Mouse (Mus musculus) cerebellum, adult 18-20 months (tissue): Measurements from ENCODE around the gene Ccni.
A peak's percentile ranks its signal among the peaks of the same experiment; 100 is the strongest.

ENCODE experiments used
- DNase-seq, 2 experiments: peaks; one replicate each; pipeline ENCODE4 v3.0.0; 2021

Ccni gene

DNA sequence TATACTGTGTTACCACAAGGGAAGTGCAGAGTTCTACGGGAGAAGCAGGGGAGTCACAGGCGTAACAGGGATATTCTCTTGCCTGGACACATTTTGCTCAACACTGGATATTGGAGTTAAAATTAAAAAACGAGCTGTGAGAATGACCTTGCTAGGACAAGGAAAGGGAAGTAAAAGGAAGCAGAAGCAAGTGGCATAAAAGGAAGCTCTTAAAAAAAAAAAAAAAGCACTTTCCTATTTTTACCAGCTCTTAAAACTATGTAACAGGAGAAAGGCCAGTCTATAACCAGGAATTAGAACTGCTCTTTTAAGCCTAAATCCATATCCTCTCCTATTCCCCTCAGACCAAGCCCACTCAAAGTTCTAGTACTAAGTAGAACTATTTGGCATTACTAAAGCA lies 8.1 kb downstream of the Ccni start:
- no peak for DNase-seq

DNA sequence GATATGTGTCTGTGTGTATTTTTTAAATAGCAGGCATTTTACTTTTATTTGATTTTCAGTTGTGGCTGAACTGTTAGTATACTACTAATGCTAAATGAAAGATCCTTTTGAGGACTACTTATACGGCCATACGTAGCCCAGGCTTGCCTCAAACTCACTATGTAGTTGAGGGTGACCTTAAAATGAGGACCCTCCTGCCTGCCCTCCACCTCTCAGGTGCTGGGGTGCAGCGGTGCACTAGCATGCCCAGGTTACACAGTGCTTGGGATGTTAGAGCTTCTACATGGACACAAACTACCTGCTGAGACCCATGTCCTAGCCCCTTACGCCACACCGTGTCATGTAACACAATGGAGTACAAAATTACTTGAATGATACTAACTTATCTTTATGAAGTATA lies 15.9 kb downstream of the Ccni start:
- no peak for DNase-seq

DNA sequence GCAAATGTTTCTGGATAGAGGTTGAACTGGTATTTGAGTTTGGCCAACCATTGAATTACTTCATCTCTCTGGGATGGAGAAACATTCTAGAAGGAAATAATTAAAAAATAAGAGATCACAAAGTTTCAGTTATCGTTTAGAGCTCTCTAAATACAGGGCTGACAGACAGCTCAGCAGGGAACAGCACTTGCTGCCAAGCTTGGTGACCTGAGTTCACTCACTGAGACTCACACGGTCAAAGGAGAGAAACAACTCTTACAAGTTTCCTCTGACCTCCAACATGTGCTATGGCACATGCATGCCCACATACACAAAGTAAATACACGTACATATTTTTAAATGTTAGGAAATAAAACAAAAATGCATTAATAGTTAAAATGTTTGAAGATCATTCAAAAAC lies 16.7 kb downstream of the Ccni start:
- DNase-seq: peak in 1 of 2 experiments; percentile 32

DNA sequence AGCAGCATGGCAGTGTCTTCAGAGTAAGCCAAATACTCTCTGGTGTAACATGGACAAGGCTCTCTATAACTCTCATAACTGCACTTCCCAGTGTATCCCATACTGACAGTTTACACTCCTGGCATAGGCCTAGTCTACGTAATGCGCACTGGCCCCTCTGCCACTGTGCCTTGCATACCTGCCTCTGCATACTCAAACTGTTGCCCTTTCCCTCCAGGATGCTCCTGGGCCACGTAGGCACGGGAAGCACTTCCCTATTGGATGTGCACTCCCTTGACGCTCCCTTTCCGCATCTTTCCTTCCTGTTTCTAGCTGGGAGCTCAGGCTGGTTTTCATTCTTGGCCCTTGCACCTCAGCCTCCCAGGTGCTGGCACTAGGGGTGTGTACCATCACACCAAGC lies 21.7 kb downstream of the Ccni start:
- no peak for DNase-seq

DNA sequence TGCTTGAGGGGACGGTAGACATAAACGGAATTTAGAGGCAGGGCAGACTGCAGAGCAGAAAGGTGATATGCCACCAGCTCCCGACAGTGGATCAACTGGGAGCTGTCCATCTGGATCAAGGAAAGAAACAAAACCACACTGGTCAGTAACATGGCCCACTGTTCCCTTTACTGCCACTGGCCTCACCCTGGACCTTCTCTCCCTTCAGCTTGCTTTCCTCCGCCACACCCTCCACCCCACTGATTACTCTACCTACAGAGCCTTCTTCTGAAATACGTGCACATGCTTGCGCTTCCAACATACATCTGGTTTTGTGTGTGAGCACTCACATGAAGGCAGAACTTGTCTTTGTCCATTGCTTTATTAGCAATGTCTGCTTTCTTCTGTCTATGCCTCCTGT lies 23.0 kb downstream of the Ccni start:
- DNase-seq: no peak

DNA sequence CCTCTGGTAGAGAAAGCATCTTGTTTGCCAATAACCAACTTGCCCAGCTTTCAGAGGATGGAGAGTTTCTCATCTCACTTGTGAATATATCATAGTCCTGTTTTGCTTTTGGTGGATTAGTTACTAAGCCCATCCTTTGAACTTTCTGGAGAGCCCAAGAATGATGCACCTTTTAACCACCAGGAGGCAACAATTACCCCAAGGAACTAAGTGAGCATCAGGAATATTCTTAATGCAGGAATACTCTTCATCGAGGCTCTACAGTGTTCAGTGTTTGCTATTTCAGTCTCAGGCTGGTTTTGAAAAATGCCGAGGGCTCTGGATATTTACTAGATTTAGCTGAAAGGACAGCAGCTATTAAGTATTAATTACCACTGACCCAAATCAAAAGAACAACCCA lies 26.0 kb downstream of the Ccni start:
- DNase-seq: peak in 1 of 2 experiments; percentile 30

DNA sequence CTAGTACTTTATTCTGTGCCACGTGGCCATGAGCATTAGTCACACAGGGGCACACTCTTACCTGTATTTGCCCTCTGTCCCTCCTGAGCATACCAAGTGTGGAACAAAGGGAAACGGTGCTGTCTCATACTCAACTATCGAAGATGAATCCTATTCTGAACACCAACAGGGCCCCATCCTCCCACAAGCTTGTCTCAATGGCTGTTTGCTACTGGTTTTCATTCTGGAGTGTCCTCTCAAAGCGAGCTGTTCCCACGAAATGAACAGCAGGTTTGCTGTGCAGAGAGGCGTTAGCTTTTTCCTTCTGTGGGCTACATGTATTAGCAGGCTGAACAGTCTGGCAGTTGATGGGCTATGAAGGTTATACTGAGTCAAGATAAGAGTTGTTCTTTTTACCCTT lies 27.7 kb downstream of the Ccni start:
- no peak for DNase-seq

DNA sequence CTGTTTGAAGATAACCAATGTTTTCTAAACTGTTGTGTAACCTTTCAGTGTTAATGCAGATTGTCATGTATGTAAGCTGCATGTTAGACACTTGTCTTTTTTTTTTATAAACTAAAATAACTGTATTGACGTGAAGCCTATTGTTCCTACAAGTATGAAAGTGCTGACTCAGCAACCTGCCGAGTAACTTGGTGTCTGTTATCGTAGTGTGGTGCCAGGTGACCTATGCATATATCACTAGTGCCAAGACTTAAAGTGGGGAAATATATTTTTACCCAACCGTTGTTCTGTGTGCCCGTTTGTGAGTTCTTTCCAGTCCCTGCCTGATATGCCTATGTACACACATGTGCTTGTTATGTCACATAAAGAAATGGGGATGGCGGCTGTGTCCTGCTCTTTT lies 31.6 kb downstream of the Ccni start:
- no peak for DNase-seq

DNA sequence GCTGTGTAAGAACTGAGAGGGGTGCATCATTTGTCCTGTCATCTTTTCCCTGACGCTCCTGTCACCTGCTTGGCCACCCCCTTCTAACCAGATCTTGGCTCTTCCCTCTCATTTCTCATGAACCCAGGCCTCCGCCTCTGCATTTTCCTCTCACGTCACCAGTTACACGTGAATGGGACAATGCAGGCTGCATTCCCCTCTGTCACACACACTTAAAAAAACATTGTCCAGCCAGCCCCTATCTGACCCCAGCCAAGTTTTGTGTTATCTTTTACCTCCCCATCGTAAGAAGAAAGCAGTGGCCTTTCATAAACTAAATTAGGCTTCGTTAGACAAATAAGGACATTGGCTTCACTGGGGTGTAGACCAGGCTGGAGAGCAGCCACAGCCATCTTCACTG lies 33.8 kb downstream of the Ccni start:
- DNase-seq: no peak

DNA sequence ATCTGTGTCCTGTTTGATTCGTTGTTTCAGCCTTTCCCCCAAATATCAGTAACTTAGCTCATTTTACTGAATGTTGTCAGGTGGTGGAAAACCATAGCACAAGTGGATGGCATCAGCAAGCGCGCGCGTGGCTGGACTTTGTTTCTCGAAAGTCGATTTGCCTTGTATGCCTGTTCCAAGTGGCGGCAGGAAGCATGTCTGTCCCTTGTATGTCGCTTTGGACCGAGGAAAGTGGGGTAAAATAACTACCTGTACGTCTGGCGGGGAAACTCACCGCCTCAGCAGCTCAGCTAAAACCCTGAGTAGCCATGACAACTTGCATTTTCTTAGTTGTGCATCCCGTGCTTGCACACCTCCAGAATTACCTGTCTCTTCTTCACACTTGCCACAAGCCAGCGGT lies 34.9 kb downstream of the Ccni start:
- DNase-seq: no peak

DNA sequence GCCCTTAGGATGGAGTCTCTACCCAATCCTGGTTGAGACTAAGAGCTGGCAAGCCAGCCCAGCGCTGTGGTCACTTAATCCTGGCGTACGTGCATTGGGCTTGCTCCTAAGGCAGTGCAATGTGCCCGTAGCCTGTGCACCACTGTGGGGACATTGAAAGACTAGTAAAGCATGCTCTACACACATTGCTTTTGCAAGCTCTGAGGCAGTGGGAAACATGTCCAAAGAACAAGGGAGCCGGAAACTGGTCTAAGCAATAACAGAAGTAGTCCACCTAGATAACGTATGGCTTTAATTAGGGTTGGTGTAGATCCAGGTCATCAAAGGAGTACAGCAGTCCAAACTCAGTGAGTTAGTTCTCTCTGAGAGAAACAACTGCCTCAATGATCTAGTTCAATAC lies 37.6 kb downstream of the Ccni start:
- no peak for DNase-seq

DNA sequence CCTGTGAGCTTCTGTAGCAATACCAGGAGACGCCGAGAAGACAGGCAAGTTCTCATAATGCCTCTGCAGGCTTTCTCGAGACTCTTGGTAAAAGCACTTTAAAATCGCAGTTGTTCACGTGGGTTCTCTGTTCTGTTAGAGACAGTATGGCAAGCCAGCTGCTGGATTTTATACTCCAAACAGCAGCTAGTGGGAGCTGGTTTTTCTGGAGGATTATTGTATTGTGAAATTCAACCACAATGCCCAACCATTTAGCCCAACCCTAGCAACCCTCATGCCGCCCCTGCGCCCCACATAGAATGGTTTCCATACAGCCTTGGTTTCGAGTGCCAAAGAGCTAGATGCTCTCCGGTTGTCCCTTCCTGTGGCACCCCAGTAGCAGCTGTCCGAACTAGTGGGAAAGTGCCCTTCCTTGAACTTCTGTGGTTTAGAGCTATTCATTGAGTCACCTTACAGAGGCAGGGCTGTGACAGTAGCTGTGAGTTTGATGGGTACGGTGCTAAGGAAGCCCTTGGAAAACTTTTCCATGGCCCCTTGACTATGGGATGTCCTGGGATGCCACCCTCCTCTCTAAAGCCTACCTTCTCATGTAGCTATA lies 38.3 kb downstream of the Ccni start:
- DNase-seq: no peak

DNA sequence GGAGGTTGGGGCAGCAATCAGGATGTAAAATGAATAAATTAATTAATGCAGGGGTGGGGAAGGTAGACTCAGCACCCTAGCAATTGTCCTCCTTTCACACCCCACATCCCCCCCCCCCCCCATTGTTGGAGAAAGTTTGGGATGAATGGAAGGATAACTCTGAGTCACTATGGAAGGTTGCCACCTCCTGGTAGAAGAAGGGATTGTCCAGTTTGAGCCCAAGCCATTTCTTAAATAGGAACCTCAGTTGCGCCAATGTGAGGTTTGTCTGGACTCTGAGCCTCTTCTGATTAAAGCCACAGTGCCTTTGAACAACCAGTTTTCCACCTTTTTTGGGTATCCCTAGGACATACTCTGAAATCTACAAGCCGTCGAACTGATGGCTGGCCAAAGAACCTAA lies 42.8 kb downstream of the Ccni start:
- DNase-seq: peak; percentile 69 to 73

DNA sequence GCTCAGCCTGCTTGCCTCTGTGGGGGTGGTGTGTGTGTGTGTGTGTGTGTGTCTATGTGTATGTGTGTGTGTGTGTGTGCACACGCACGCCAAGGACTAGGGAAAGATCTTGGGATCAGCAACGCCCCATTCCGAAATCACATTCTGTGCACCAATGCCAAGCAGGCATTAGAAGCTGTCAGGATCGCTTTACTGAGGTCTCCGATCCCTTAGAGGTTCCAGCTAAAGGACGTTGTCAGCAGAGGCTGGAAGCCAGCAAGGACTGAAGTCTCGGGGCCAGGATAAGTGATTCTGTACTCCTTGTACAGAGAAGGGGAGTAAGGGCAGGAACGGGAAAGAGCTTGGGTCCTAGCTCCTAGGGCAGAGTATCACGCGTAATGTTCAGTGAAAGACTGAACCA lies 51.9 kb downstream of the Ccni start:
- no peak for DNase-seq

DNA sequence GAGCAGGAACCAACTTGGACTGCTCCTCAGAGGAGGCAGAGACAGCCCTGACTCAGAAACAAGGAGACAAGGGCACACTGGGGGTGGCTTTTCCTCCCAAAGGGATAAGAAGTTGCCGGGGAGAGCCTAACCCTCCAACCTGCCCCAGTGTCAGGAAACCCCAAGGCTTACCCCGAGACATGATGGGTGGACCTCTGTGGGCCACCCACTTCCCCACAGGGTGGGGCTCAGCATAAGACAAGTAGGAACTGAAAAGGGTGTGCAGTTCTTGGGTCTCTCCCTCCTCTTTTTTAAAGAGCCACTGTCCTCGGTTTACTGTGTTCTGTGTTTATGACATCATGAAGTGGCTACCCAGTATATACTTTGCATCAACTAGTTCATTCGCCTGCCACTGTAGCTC lies 53.8 kb downstream of the Ccni start:
- DNase-seq: no peak

DNA sequence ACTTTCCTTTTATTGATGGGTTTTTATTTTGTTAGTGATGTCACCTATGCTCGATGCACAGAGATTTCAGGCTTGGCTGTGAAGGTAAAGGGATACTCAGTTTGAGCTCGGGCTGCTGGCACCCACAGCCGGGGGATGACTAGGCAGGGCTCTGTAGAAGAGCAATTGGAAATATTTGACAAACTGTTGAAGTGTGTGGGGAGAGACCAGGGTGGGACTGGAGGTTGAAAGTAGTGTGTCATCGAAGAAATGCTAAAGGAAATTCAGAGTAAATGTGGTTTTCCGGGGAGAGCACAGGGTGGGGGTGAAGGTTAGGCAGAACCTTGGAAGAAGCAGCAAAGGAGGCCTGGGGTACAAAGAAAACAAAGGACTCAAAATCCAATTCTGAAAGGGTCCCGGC lies 54.3 kb downstream of the Ccni start:
- DNase-seq: no peak

DNA sequence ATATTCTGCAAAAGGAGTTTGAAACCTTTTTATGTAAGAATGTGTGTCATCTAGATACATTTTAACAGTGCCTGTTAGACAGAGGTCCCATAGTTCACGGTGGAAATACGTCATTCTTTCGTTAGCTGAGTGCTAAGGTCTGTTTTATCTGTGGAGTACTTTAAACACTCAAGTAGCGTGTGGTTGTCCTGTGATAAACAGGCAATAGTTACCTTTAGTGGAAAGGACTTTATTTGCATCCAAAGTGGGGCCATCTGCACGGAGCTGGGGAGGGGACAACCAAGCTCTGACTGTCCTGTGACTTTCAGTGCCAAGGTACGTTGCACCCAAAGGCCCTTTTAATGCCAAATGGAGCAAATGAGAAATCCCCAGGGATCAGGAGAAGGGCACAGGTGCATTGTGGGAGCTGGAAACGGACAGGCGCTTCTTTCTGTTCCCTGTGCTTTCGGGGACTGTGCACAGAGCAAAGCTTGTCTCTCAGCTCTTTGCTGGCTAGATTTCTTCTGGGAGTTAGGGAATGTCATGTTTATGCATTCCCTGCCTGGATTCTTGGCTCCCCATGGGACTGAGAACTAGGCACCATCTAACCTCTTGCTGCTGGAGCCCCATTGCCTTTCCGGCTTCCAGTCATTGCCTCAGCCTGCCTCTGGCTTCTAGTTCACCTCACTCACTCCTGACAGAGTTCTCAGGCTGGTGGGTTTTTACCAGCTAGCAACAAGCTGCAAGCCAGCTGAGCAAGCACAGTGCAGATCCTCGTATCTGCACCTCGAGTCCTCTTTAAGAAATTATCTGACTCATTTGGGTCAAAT lies 56.1 kb downstream of the Ccni start:
- no peak for DNase-seq

DNA sequence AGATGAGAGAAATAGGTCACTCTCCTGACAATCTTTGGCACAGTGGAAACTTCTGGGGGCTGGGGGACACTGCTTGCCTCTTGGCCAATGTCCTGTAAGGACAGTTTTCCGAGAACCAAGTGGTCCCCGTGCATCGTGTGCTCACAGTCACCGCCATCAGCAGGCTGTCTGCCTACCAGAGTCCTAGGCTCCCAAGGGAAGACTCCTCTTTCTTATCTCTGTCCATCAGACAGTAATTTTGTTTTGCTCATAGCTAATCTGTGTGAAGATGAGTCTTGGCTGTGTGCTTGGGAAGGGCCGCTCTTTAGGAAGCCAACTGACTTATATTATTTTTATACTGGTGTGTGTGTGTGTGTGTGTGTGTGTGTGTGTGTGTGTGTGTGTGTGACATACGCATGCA lies 60.8 kb downstream of the Ccni start:
- DNase-seq: no peak

DNA sequence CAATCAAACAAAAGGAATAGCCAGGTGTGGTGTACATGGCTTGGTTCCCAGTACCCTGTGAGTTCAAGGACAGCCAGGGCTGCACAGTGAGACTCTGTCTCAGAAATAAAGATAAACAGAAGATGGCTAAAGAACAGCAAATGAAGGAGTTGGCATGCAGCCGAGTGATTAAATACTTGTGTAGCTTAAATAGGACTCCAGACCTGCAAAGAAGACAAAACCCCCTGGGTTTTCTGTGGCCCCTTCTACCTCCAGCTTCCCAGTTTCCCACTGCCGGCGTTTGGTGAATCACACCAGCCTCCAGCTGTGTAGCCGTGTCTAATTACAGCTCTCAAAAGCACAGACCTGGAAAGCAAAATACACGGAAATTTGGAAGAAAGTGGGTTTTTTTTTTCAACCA lies 61.4 kb downstream of the Ccni start:
- DNase-seq: no peak

DNA sequence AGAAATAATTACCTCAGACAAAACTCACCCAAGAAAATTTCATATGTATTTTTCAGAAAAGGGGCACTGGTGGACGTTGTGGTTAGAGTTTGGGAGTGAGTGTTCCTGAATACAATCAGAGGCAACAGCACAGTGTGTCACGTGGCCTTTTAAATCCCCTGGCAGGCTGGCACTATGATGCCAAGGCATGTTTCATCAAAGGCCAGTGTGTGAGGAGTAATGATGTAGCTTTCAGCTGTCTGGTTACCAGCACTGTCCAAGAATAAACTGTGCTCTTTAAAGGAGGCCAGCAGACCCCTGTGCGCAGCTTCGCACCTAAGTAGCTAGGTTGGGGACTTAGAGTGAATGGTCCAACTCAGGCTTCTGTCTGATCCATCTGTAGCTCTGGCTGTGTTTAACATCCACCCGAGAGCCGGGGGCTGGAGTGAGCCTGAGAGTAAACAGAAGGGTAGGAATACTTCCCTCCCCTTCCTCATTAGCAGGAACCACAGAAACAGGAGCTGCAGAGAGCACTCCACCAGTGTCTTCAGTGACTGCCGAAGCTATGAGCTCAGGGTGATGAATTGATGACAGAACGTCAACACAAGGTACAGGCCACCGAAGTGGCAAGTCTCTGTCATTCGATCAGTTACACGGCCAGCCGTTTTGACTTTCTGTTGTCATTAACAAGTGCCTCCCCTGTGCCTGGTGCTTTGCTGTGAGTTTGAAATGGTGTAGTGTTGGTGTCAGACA lies 62.8 kb downstream of the Ccni start:
- no peak for DNase-seq

DNA sequence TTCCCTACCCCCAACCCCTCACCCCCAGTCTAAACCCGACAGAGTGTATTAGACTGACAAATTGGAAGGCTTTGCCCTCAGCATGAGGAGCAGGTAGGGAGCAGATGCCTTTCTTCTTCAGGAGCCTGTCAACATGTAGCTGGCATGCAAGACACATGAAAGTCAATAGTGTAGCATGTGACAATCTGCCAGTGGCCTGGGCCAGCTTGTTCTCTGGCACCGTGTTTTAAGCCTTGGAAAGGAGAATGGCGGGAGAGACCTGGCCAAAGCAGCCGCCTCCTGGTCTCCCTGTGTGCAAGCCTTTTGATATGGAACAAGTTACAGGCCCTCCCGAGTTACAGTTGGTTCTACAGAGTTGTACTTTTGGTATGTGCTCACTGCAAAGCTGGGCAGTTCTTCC lies 65.5 kb downstream of the Ccni start:
- DNase-seq: peak; percentile 38 to 53

DNA sequence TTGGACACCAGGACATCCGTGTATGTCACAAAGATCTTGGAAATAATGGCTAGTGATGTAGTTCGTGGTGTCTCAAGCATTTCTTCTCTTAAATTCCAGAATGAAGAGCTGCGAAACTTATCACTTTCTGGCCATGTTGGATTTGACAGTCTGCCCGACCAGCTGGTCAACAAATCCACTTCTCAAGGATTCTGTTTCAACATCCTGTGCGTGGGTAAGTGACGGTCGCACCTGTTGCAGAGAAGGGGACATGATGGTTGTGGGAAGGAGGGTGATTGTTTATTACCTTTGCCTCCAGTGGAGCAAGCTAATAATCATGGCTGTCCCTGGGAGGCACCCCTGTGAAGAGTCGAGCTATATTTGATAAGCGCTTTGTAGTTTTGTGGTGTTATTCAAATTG lies 66.9 kb downstream of the Ccni start:
- DNase-seq: no peak

DNA sequence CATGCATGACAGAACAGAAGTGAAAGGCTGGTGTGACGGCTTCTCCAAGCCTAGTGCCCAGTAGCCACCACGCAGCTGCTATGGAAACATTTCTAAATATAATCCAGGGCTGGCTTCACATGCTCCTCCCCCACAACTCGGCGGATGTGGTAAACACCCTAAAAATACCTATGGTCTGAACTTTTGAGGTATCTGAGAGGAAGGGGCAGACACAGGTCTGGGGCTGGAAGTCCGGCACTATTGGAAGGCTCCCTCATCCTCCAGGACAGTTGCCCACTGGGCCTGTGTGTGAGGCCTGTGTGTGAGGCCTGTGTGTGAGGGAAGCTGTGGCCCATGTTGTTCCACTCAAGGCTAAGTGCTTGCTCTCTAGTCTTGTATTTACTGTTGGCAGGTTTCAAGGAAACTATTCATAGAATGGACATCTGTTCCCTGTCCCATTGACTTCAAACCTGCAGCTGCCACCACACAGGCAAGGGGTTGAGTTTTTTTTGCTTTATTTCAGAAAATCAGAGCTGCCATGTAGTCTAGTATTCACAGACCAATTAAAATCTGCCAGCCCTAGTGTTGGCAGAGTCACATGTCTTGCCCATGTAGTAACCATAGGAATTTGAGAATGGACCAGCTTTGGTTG lies 69.2 kb downstream of the Ccni start:
- peak in 1 of 2 experiments; percentile 23 for DNase-seq
